Mouse (Mus musculus): ENCODE measurements around the gene Pik3ca.

- TF ChIP-seq CTCF (IDR thresholded peaks at IDR 0.05; ENCODE audit: low read depth) (peak; percentile 74), EP300 (IDR thresholded peaks at IDR 0.05; ENCODE audit: low read depth) (no peak)
These were observed 62.3 kb downstream of the Pik3ca start for GRCm38 (mm10) chr3:32459777-32460176.
